Mouse (Mus musculus) neutrophil, adult 5-6 weeks (primary cell): ENCODE measurements at regions not wholly inside any gene's neighbourhood (a gene's known extent, or its start where the extent isn't known, plus 50 kb on each side); places are given as distances from the start of the nearest gene placed in this dataset.

Experiments used
- ATAC-seq: fragments of 151-379, 151-347 bp; 2 replicates; pipeline ENCODE4 v1.8.0; 2017; ENCODE audit warnings: mild to moderate bottlenecking, moderate TSS enrichment; ENCODE audit not compliant: insufficient number of reproducible peaks, poor library complexity, low FRiP score, severe bottlenecking; ENCODE audit errors: extremely low read depth

GRCm38 (mm10) chr12:25830057-25830456 is 585.0 kb downstream of the Rnf144a start:
- ATAC-seq, result no peak

DNA sequence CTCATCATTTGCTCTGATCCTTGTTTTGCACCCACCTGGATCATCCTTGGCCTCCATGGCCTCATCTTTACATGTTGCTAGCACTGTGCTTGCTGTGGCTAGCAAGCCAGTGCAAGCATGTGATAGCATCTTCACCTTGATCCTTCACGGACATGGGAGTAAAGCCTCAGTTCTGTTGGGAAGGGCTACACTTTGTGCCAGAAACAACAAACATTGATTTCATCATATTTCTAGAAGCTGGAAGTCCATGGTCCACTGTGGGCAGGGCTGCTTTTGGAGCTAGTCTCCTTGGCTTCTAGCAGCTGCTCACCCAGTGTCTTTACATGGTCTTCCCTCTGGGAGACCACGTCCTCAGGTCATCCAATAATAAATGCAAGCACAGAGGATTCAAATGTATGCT is 587.1 kb downstream of the Rnf144a start:
- ATAC-seq, result no peak

DNA sequence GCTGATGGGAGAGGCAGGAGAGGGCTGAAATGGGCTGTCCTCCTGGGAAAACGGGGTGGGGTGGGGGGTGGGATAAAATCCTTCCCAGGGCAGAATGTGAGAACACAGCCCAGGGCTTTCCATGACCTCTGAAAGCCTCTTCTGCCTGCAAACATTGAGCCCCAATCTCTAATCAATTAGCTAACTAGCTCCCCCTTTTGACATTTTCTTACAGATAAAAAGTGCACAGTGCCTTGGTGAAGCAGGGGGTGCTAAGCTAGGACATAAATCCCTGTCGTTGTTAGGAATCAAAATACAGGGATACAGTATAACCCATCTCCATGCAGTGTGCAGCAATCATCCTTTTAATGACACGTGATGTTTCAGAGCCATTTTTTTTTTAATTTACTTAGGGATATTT is 588.1 kb downstream of the Rnf144a start:
- ATAC-seq, result no peak

GRCm38 (mm10) chr12:25826451-25826850 is 588.6 kb downstream of the Rnf144a start:
- ATAC-seq, result no peak

GRCm38 (mm10) chr12:25816248-25816647 is 598.8 kb downstream of the Rnf144a start:
- no peak for ATAC-seq

DNA sequence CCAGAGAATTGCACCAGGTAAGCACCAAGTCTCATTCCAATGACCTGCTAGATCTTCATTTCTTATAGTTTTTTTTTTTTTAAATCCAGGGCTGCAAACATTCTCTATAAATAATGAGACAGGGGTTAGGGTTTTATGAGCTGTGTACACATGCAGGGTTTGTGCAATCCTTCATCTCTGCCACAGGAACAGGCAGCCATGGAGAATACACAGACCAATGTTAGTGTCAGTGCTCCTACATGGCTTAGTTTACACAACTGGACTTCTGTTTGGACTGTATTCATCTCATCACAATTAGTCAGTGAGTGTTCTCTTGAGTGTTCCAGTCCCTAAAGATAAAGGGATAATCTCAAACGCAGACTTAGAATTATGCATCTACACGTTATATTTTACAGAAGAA is 620.0 kb downstream of the Rnf144a start:
- no peak for ATAC-seq

GRCm38 (mm10) chr12:25794571-25794970 is 620.5 kb downstream of the Rnf144a start:
- ATAC-seq, result no peak

DNA sequence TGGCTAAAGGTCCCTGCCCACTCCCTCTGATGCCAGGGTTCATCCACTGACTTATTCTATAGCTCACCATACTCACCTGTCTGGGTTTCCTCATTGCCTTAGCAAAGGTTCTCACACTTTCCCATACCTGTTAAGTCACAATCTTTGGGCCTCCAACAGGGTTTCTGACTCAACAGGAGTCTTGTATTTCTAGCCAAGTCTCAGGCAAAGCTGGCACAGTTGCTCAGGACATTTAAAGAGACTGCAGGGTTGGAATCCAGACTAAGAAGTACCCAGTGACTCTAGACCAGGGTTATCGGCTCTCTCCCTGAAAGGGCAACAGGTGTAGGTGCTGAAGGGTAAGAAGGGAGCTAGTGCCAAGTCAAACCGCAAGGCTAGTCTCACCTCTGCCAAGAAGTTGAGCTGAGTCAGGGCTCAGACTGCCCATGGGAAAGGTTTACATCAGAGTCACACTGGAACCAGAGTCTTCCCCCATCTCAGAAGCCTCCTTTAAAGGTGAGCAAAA is 622.4 kb downstream of the Rnf144a start:
- no peak for ATAC-seq

- no peak for ATAC-seq
Measured at GRCm38 (mm10) chr12:25790956-25791355, 624.1 kb downstream of the Rnf144a start.

DNA sequence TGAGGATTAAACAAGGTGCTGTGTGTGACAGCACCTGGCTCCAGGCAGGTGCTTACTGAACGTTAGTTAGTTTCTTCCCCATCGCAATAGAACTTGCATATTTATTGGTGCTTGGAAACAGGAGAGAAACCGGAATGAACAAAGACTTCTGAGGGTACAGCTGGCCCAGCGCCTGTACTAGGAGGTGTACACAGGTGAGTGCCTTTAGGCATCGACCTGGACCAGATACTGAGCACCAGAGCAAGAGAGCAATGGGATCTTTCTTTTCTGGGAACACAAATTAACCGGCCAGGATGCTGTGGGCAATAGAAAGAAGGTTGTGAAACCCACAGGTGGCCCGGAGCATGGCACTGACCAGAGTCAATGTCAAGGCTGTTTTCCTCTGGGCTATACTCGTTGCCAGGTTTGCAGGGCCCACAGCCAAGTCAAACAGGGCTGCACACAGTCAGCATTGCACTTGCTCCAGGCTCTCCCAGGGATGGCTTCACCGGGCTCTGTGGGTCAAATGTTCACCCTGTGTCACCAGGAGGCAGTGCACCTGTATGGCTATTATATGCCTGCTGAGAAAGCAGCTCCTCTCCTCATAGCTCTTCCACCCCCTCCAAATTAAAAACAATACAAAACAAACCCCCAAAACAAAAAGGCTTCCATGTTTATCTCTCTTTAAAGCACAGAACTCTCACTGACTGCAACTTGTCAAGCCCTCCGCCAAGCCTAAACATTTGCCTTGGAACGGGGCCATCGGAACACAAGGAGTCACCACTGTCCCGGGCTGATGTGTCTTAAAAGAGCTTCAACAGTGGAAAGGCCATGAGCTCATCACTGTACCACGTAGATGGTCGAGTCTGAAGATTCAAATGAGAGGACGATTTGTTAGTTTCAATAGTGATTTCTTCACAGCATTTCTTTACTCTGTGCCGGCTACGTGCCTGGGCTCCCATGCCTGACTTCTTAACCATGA is 629.1 kb downstream of the Rnf144a start:
- ATAC-seq, result no peak

GRCm38 (mm10) chr12:25784401-25784800 is 630.7 kb downstream of the Rnf144a start:
- no peak for ATAC-seq

- ATAC-seq, result no peak
Measured at GRCm38 (mm10) chr12:25782972-25783717, 631.9 kb downstream of the Rnf144a start.

- no peak for ATAC-seq
Measured at GRCm38 (mm10) chr12:25771856-25772255, 643.2 kb downstream of the Rnf144a start.

DNA sequence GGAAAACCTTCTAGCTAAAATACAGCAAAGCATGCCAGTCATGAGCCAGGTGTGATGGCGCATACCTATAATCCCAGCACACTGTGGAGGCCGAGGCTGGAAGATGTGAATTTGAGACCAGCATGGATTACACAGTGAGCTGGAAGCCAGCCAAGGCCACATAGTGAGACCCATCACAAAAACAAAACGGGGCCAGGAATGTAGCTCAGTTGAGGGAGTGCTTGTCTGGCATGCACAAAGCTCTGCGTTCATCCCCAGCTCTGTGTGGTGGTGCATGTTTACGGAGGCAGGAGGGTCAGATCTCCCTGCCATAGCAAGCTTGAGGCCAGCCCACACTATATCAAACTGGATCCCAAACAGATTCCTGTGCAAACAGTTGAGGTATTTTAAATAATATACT is 646.4 kb downstream of the Rnf144a start:
- no peak for ATAC-seq

DNA sequence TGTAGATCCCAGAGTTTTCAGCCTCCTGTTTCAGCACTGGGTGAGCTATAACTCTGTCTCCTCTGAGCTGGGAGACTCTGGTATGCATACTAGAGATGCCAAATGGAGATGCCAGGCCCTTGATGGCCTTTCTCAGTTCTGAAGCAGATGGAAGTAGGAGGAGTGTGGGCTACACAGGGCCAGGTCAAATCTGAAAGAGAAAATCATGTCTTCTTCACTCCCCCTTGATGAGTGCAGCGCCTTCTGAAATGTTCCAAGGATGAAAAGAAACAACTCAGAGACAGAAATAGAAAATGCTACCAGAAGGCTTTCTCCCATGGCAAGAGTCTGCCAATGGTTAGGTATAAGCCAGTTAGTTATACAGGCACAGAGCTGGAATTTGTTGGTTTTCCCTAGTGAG is 652.0 kb downstream of the Rnf144a start:
- no peak for ATAC-seq

DNA sequence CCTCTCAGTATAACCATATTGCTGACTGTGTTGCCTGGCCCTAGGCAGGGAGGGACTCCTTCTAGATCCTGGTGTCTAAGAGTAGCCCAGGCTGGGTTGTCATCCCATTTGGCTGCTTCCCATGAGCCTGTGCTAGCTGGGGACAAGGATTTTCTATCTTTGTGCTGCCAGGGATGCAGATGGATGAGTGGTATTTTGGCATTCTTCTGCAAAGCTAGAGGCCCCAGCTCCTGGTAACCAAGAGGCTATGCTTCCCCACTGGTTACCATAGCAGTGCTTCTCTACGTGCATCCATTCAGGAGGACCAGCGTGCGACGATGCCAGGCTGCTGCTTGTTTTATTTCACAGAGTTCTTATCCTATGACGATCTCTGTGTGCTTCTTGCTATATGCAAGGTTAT is 658.0 kb downstream of the Rnf144a start:
- ATAC-seq, result no peak

GRCm38 (mm10) chr12:25733801-25734200 is 636.9 kb upstream of the Id2 start:
- ATAC-seq, result no peak

GRCm38 (mm10) chr12:25725774-25726173 is 628.8 kb upstream of the Id2 start:
- ATAC-seq, result no peak

DNA sequence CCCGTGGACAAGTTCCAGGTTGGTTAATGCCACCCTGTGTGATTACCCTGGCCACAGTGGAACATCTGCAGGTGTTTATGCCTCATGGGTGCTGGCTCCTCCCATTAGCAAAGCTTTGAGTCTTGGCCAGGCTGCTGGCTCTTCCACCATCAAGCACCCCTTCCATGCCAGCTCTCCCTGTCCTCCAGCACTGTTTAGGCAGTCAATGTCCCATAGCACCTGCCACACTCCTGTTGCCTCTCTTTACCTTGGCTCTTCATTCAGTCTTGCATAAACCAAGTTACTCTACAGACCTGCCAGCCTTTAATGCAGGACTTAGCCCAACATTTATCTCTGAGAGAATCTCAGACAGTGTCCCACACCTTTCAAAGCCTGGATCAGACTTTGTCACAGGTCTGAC is 614.2 kb upstream of the Id2 start:
- ATAC-seq, result no peak

- no peak for ATAC-seq
Measured at GRCm38 (mm10) chr12:25703023-25703400, 606.1 kb upstream of the Id2 start.
